Mouse (Mus musculus) G1E (cell line): ENCODE data around the gene Eif4h. TPM values are rescaled to one million over a fixed set of nuclear protein-coding genes. Genes with fewer than 3 reads are reported as not detected.

Source experiments
- ATAC-seq: 2 replicates; pipeline ENCODE4 v1.8.0; 2016; ENCODE audit warnings: mild to moderate bottlenecking; ENCODE audit not compliant: insufficient number of reproducible peaks, poor library complexity, low FRiP score, severe bottlenecking; ENCODE audit errors: extremely low read depth
- DNase-seq: peaks from one replicate; pipeline ENCODE4 v3.0.0; 2012; ENCODE audit warnings: low spot score
- H3K27me3 ChIP-seq: 2 replicates; pipeline ENCODE4 v1.6.1; 2012; ENCODE audit warnings: mild to moderate bottlenecking, low read length, inconsistent platforms; ENCODE audit not compliant: insufficient read depth
- H3K36me3 ChIP-seq: replicated peaks from 2 replicates; pipeline ENCODE3; 2012; ENCODE audit warnings: mild to moderate bottlenecking, inconsistent platforms
- H3K4me1 ChIP-seq: 2 replicates; pipeline ENCODE4 v1.6.1; 2012; ENCODE audit warnings: low read depth, low read length, inconsistent platforms, mixed read lengths; ENCODE audit not compliant: insufficient read depth
- H3K4me3 ChIP-seq: 2 replicates; pipeline ENCODE4 v1.5.1; 2012; ENCODE audit warnings: low read depth, mild to moderate bottlenecking, inconsistent platforms, low read length, moderate library complexity, mixed read lengths
- H3K9me3 ChIP-seq: replicated peaks from 2 replicates; pipeline ENCODE4 v1.6.1; 2012; ENCODE audit warnings: inconsistent platforms
- CTCF ChIP-seq: IDR thresholded peaks from 2 replicates; pipeline ENCODE4 v1.5.1; 2012; ENCODE audit warnings: low read depth, low read length, inconsistent platforms, mixed read lengths
- GATA1 ChIP-seq: IDR thresholded peaks from 2 replicates; pipeline ENCODE4 v1.6.1; 2012; ENCODE audit warnings: borderline replicate concordance, low read length, inconsistent platforms, mixed read lengths
- GATA2 ChIP-seq: IDR thresholded peaks from 2 replicates; pipeline ENCODE4 v1.6.1; 2012; ENCODE audit warnings: low read depth, low read length, inconsistent platforms, borderline replicate concordance
- POLR2AphosphoS5 ChIP-seq: IDR thresholded peaks from 2 replicates; pipeline ENCODE4 v1.6.1; 2012; ENCODE audit warnings: low read depth, low read length, inconsistent platforms; ENCODE audit not compliant: insufficient replicate concordance
- TAL1 ChIP-seq: conservative IDR thresholded peaks from 2 replicates; pipeline ENCODE4 v1.6.1; 2012; ENCODE audit warnings: low read depth, low read length, inconsistent platforms, mixed read lengths
- polyA plus RNA-seq: library from polyadenylated mRNA; stranded (reverse); fragments of >175 nt; gene quantifications from 2 replicates; pipeline ENCODE4 v1.2.3, GENCODE M21; 2012
- total RNA-seq, 2 experiments: library from RNA; stranded (forward) in 1 of 2; stranded (reverse) in 1 of 2; fragments of 200-1000 nt in 1 of 2; fragments of >200 nt in 1 of 2; fragmentation: Nextera tagmentation in 1 of 2; gene quantifications; 2 replicates each; pipeline ENCODE4 v1.2.3; 2014 to 2017

Gene Eif4h
- total and polyA plus RNA-seq, 3 experiments: 258 to 375 (median 367) TPM

GRCm38 (mm10) chr5:134584798-134585197, 54.5 kb downstream of the Eif4h start:
- Histone ChIP-seq H3K4me3 (peak overlapping the region; percentile 89; the same call in 1 of the 2 replicates), H3K27me3 (no peaks in the 10 kb centered on the region), H3K9me3 (no peaks in the 10 kb centered on the region), H3K36me3 (peaks cover 41% of the 10 kb centered on the region), H3K4me1 (peaks cover 54% of the 10 kb centered on the region)
- TF ChIP-seq GATA1 (no peak), GATA2 (no peak), POLR2AphosphoS5 (no peak), TAL1 (peak; percentile 46)
- DNase-seq (peak; percentile 75), ATAC-seq (peak; percentile 64)

GRCm38 (mm10) chr5:134583884-134584213, 55.4 kb downstream of the Eif4h start:
- TF ChIP-seq CTCF: no peak
- no peak for TF ChIP-seq GATA2
- TF ChIP-seq POLR2AphosphoS5: no peak
- TF ChIP-seq TAL1: no peak
- no peak for TF ChIP-seq GATA1
- ATAC-seq: no peak
- H3K9me3 ChIP-seq: no peaks in the 10 kb centered on the region
- H3K4me1 ChIP-seq: peaks cover 50% of the 10 kb centered on the region
- peaks cover 32% of the 10 kb centered on the region for H3K36me3 ChIP-seq
- peak overlapping the region; percentile 89 for H3K4me3 ChIP-seq
- H3K27me3 ChIP-seq: no peaks in the 10 kb centered on the region
- peak; percentile 33 for DNase-seq

GRCm38 (mm10) chr5:134583006-134583883, 56.0 kb downstream of the Eif4h start:
- DNase-seq (no peak), ATAC-seq (no peak)
- H3K36me3 ChIP-seq: peaks cover 27% of the 10 kb centered on the region
- H3K4me3 ChIP-seq: peak overlapping the region; percentile 89
- peaks cover 46% of the 10 kb centered on the region for H3K4me1 ChIP-seq
- TF ChIP-seq GATA2 (no peak), TAL1 (no peak), GATA1 (no peak), CTCF (no peak), POLR2AphosphoS5 (no peak)
- no peaks in the 10 kb centered on the region for H3K27me3 ChIP-seq
- no peaks in the 10 kb centered on the region for H3K9me3 ChIP-seq

- Histone ChIP-seq H3K27me3 (no peaks in the 10 kb centered on the region), H3K36me3 (peaks cover 26% of the 10 kb centered on the region), H3K4me3 (peak overlapping the region; percentile 89), H3K9me3 (no peaks in the 10 kb centered on the region), H3K4me1 (peaks cover 44% of the 10 kb centered on the region)
- ATAC-seq (peak; percentile 88), DNase-seq (peak; percentile 92)
- TF ChIP-seq POLR2AphosphoS5 (no peak), GATA1 (no peak), CTCF (no peak), GATA2 (no peak), TAL1 (no peak)
Measured at GRCm38 (mm10) chr5:134582221-134582907, 56.9 kb downstream of the Eif4h start.

GRCm38 (mm10) chr5:134581146-134581545, 58.1 kb downstream of the Eif4h start, which contains the start of gene Rfc2:
TSS of gene Rfc2 (plus strand) at chr5:134581366.
- peaks cover 38% of the 10 kb centered on the region for H3K4me1 ChIP-seq
- no peak within 1 kb of the TSS for H3K4me3 ChIP-seq
- peaks cover 13% of the 10 kb centered on the region for H3K36me3 ChIP-seq
- H3K27me3 ChIP-seq: no peaks in the 10 kb centered on the region
- no peak for TF ChIP-seq CTCF
- no peak for TF ChIP-seq POLR2AphosphoS5
- no peak for TF ChIP-seq GATA1
- no peak for TF ChIP-seq GATA2
- TF ChIP-seq TAL1: no peak
- no peak for ATAC-seq
- no peak for DNase-seq
- H3K9me3 ChIP-seq: no peaks in the 10 kb centered on the region

- Histone ChIP-seq H3K9me3 (no peaks in the 10 kb centered on the region), H3K4me3 (no peak overlapping the region), H3K27me3 (no peaks in the 10 kb centered on the region), H3K4me1 (peaks cover 18% of the 10 kb centered on the region), H3K36me3 (no peaks in the 10 kb centered on the region)
- no peak for ATAC-seq
- DNase-seq: no peak
- no peak for TF ChIP-seq TAL1
- TF ChIP-seq CTCF: no peak
- no peak for TF ChIP-seq GATA2
- no peak for TF ChIP-seq GATA1
- TF ChIP-seq POLR2AphosphoS5: no peak
Measured at GRCm38 (mm10) chr5:134579135-134579534, 60.2 kb downstream of the Eif4h start.
